In the genomic region with DNA sequence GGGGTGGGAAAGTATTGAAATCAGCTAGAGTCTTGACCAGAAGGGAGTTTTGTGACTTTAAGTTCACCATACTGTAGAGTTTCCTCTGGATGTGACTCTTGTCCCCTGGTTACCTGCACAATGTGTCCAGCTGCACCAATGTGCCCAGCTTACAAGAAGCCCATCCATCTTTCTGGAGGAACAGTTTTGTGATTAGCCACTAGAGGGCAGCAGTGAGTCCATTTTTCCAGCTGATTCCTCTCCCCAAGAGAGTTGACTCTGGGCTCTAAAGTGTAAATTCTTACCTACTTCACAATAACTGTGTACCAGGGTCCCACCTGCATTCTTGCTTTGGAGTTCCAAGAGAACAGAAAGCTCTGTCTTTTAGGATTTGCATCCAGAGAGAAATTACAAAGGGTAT, we compare ENCODE assay signal across 9 mouse cellular contexts.
DNase-seq lines count a peak whose midpoint lies in the region; ATAC-seq lines count a peak whose summit lies in the region.
"Had no signal": no experiment of that assay in that cellular context is flagged by ENCODE, and none has a peak within 500 bp of the region (broad histone marks: within the 10 kb centered on the region; RNA-seq: fewer than 3 reads in every experiment).

No protein-coding gene starts in this region.

- no peak overlapping the region for H3K4me2 ChIP-seq in forebrain, embryonic 11.5 days (ENCODE audit: low read depth, low read length, severe bottlenecking)
- H3K4me2 ChIP-seq in forebrain, embryonic 16.5 days (ENCODE audit: low read length), result no peak overlapping the region
- H3K4me2 ChIP-seq: liver, embryonic 13.5 days had no signal

- H3K27me3 ChIP-seq in forebrain, embryonic 11.5 days (ENCODE audit: control insufficient read depth, insufficient read depth, low read length), result no peaks in the 10 kb centered on the region
- H3K27me3 ChIP-seq in forebrain, embryonic 16.5 days (replicated peaks; ENCODE audit: control insufficient read depth, insufficient read depth, low read length), result no peaks in the 10 kb centered on the region
- H3K27me3 ChIP-seq in splenic B cell, adult 2 months (ENCODE audit: control insufficient read depth, insufficient read depth, low read length, poor library complexity, severe bottlenecking), result no peaks in the 10 kb centered on the region
- H3K27me3 ChIP-seq: liver, embryonic 13.5 days had no signal

- no peak overlapping the region for H3K4me3 ChIP-seq in forebrain, embryonic 11.5 days (ENCODE audit: low read depth, low read length)
- H3K4me3 ChIP-seq in forebrain, embryonic 16.5 days (replicated peaks; ENCODE audit: low read length), result no peak overlapping the region
- H3K4me3 ChIP-seq: liver, embryonic 13.5 days had no signal

- no peak overlapping the region for H3K9ac ChIP-seq in forebrain, embryonic 11.5 days (ENCODE audit: low read length)
- no peak overlapping the region for H3K9ac ChIP-seq in forebrain, embryonic 16.5 days (replicated peaks; ENCODE audit: low read depth, low read length)
- H3K9ac ChIP-seq: liver, embryonic 13.5 days had no signal

- ATAC-seq in forebrain, embryonic 11.5 days (replicated peaks; ENCODE audit: low FRiP score), result no peak
- ATAC-seq in forebrain, embryonic 16.5 days, result no peak

- DNase-seq in forebrain, embryonic 11.5 days (ENCODE audit: low spot score), result peak; percentile 74
- DNase-seq in urinary bladder, adult 18-20 months (ENCODE audit: low spot score in 2 of 2), result peak; percentile 3 to 6
- no peak for DNase-seq in urinary bladder, postnatal 10 days (ENCODE audit: low spot score)
- peak; percentile 83 for DNase-seq in embryo, embryonic 10.5 days (ENCODE audit: low spot score)
- peak; percentile 66 to 67 for DNase-seq in kidney, postnatal 4 days
- peak; percentile 7 to 40 for DNase-seq in lung, adult 18-20 months
- peak; percentile 19 for DNase-seq in splenic B cell, adult 2 months (ENCODE audit: low read depth, low spot score)
- DNase-seq: liver, embryonic 13.5 days had no signal

- no peaks in the 10 kb centered on the region for H3K36me3 ChIP-seq in forebrain, embryonic 11.5 days (ENCODE audit: control insufficient read depth, insufficient read depth, low read length)
- no peaks in the 10 kb centered on the region for H3K36me3 ChIP-seq in forebrain, embryonic 16.5 days (ENCODE audit: control insufficient read depth, insufficient read depth)
- no peaks in the 10 kb centered on the region for H3K36me3 ChIP-seq in splenic B cell, adult 2 months (ENCODE audit: control insufficient read depth, insufficient read depth, low read length, poor library complexity, severe bottlenecking)
- H3K36me3 ChIP-seq: liver, embryonic 13.5 days had no signal

- H3K4me1 ChIP-seq in forebrain, embryonic 11.5 days (replicated peaks; ENCODE audit: control insufficient read depth, insufficient read depth, low read length), result peaks cover 2% of the 10 kb centered on the region; the same call in 1 of the 2 replicates
- peaks cover 10% of the 10 kb centered on the region for H3K4me1 ChIP-seq in forebrain, embryonic 16.5 days (replicated peaks; ENCODE audit: control insufficient read depth, insufficient read depth, low read length)
- H3K4me1 ChIP-seq: liver, embryonic 13.5 days had no signal

- H3K9me3 ChIP-seq in forebrain, embryonic 11.5 days (ENCODE audit: control insufficient read depth, low read length), result no peaks in the 10 kb centered on the region
- 0 out of 2 replicates have a peak, but pooled peaks cover 2% of the 10 kb centered on the region for H3K9me3 ChIP-seq in forebrain, embryonic 16.5 days (ENCODE audit: control insufficient read depth, low read length)
- H3K9me3 ChIP-seq: liver, embryonic 13.5 days had no signal

- no peak overlapping the region for H3K27ac ChIP-seq in forebrain, embryonic 11.5 days (ENCODE audit: low read depth, low read length)
- H3K27ac ChIP-seq in forebrain, embryonic 16.5 days (ENCODE audit: low read length), result no peak overlapping the region
- H3K27ac ChIP-seq: liver, embryonic 13.5 days had no signal
